Mouse (Mus musculus) liver, postnatal 0 days (tissue): Measurements from ENCODE around the gene Wdtc1.
A peak's percentile ranks its signal among the peaks of the same experiment; 100 is the strongest.

ENCODE experiments used
- CTCF ChIP-seq: sonication (generic); IDR thresholded peaks from 2 replicates; pipeline ENCODE4 v1.5.1; 2016; ENCODE audit warnings: antibody characterized with exemption, low read depth
- EP300 ChIP-seq: IDR thresholded peaks from 2 replicates; pipeline ENCODE4 v1.6.1; 2016; ENCODE audit warnings: antibody characterized with exemption, low read depth, mild to moderate bottlenecking

DNA sequence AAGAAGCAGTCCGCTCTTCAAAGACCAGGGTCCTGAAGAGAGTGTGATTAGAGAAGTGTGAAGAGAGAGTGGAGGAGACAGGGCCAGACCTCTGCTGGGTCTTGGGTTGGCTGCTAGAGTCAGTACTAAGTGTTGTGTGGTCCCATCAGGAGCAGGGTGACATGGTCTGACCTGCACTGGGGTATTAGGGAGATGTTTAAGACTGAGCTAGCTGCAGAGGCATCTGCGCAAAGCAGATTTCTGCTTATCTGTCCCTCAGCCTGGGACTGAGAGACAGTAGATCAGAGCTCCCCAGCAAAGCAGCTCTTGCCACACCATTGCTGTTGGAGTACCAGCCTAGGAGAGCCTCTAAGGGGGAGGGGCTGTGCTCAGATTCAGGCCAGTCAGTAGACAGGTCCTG is 36.8 kb upstream of the Wdtc1 start:
- peak; percentile 92 for TF ChIP-seq EP300
- no peak for TF ChIP-seq CTCF
